Mouse (Mus musculus) regulatory T cell (primary cell): Measurements from ENCODE around the gene Cnnm4.
"Not testable (repeated sequence)": the region's sequence is repeated elsewhere in the genome, so short reads cannot be mapped to it uniquely, and the experiment has no call there.

ENCODE experiments used
- in situ Hi-C: fragments of 300-600 bp; cut with MboI, MseI; formaldehyde crosslinking; loops from one replicate; pipeline ENCODE4 v1.15.1; 2025; ENCODE audit warnings: high pct_unique_total_duplicates

Gene Cnnm4

GRCm38 (mm10) chr1:36513310-36513709 lies 41.9 kb downstream of the Cnnm4 start:
- in situ Hi-C loops: no loop called here

GRCm38 (mm10) chr1:36513718-36514117 lies 42.3 kb downstream of the Cnnm4 start:
- in situ Hi-C loops: no loop called here

- in situ Hi-C loops: no loop called here
These were observed 46.8 kb downstream of the Cnnm4 start for GRCm38 (mm10) chr1:36518259-36518658.

- in situ Hi-C loops: no loop called here
These were observed 48.2 kb downstream of the Cnnm4 start for GRCm38 (mm10) chr1:36519626-36520025.

- in situ Hi-C loops: no loop called here
These were observed 50.8 kb downstream of the Cnnm4 start for GRCm38 (mm10) chr1:36522210-36522609.

GRCm38 (mm10) chr1:36523332-36524013 lies 52.1 kb downstream of the Cnnm4 start:
- in situ Hi-C loops: no loop called here

GRCm38 (mm10) chr1:36524058-36524457 lies 52.6 kb downstream of the Cnnm4 start:
- in situ Hi-C loops: no loop called here

- in situ Hi-C loops: no loop called here
These were observed 54.4 kb downstream of the Cnnm4 start for GRCm38 (mm10) chr1:36525774-36526173.

- in situ Hi-C loops: no loop called here
These were observed 55.5 kb downstream of the Cnnm4 start for GRCm38 (mm10) chr1:36526903-36527302.

- in situ Hi-C loops: no loop called here
These were observed 56.9 kb downstream of the Cnnm4 start for GRCm38 (mm10) chr1:36528351-36528750.

GRCm38 (mm10) chr1:36529274-36529673 lies 57.9 kb downstream of the Cnnm4 start:
- in situ Hi-C loops: no loop called here

- in situ Hi-C loops: no loop called here
These were observed 58.5 kb downstream of the Cnnm4 start for GRCm38 (mm10) chr1:36529875-36530274.

GRCm38 (mm10) chr1:36530485-36530884 lies 59.1 kb downstream of the Cnnm4 start:
- in situ Hi-C loops: no loop called here

GRCm38 (mm10) chr1:36530962-36531361 lies 59.5 kb downstream of the Cnnm4 start:
- in situ Hi-C loops: no loop called here

- in situ Hi-C loops: no loop called here
These were observed 60.0 kb downstream of the Cnnm4 start for GRCm38 (mm10) chr1:36531461-36531860.

- in situ Hi-C loops: no loop called here
These were observed 62.1 kb downstream of the Cnnm4 start for GRCm38 (mm10) chr1:36533546-36533945.

- in situ Hi-C loops: no loop called here
These were observed 63.2 kb downstream of the Cnnm4 start for GRCm38 (mm10) chr1:36534595-36535058.

- in situ Hi-C loops: no loop called here
These were observed 64.3 kb downstream of the Cnnm4 start for GRCm38 (mm10) chr1:36535477-36536396.

GRCm38 (mm10) chr1:36536397-36536728 lies 64.9 kb downstream of the Cnnm4 start:
- in situ Hi-C loops: no loop called here

GRCm38 (mm10) chr1:36536783-36537182 lies 65.4 kb downstream of the Cnnm4 start, which contains the start of gene Ankrd23:
Ankrd23 (minus strand) TSS chr1:36536883.
- in situ Hi-C loops: not testable (repeated sequence)

GRCm38 (mm10) chr1:36538727-36539126 lies 67.3 kb downstream of the Cnnm4 start:
- in situ Hi-C loops: no loop called here

- in situ Hi-C loops: no loop called here
These were observed 67.8 kb downstream of the Cnnm4 start, which contains the start of gene Gm42417 for GRCm38 (mm10) chr1:36539186-36539585. Gm42417 (minus strand) TSS chr1:36539429.

- in situ Hi-C loops: no loop called here
These were observed 68.7 kb downstream of the Cnnm4 start for GRCm38 (mm10) chr1:36540132-36540531.
